Mouse (Mus musculus): ENCODE results near the gene Stk4.

DNA sequence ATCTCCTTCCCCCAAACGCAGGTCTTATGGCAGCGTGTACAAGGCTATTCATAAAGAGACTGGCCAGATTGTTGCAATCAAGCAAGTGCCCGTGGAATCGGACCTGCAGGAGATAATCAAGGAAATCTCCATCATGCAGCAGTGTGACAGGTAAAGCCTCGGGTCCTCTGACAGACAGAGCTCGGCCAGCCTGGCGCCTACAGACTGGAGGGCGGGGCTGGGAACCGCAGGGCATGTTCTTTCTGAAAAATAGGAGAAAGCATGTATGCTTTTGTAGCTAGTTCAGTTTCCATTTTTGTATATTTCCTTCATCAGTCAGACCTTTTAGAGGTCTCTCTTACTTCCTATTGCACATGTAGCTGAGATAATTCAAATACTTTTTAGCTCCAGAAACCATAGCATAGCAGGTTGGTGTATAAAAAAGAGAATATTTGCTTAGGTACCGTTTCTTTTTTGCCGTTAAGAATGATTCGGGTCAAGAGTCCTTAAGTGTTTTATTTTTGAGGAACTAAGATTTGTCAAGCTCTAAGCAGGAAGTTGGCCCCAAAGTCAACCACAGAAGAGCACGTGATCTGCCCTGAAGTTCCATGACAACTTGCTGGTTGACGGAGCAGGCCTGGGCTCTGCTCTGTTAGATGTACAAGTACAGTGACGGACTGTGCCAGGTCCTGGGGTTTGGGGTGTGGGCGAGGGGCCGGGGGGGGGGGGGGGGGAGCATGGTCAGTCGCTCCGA, 13.7 kb downstream of the Stk4 start:
- TF ChIP-seq CTCF (IDR thresholded peaks at IDR 0.05; ENCODE audit: extremely low read depth, insufficient read depth, low read length) (no peak), POLR2A (IDR thresholded peaks at IDR 0.05; ENCODE audit: extremely low read depth, insufficient read depth, low read length) (no peak)

Measured in cortical plate, adult 2 months (tissue).